Comparison of ENCODE assay signal across 9 mouse cellular contexts in genomic region chr13:112288225-112289178, GRCm38 (mm10). TPM values are rescaled to one million over a fixed set of nuclear protein-coding genes. Genes with fewer than 3 reads are reported as not detected.
DNase-seq lines count a peak whose midpoint lies in the region; ATAC-seq and TF ChIP-seq lines count a peak whose summit lies in the region.
"Had no signal": no experiment of that assay in that cellular context is flagged by ENCODE, and none has a peak within 500 bp of the region (broad histone marks: within the 10 kb centered on the region; RNA-seq: fewer than 3 reads in every experiment).

Ankrd55 (plus strand) TSS chr13:112288451.

- no peaks in the 10 kb centered on the region for H3K27me3 ChIP-seq in heart, embryonic 15.5 days
- no peaks in the 10 kb centered on the region for H3K27me3 ChIP-seq in kidney, postnatal 0 days (ENCODE audit: insufficient read depth, low read length)
- no peaks in the 10 kb centered on the region for H3K27me3 ChIP-seq in midbrain, postnatal 0 days (ENCODE audit: insufficient read depth, low read length)
- H3K27me3 ChIP-seq in stomach, embryonic 15.5 days (replicated peaks), result no peaks in the 10 kb centered on the region

- 10% methylated on average over 22 of the region's 22 CpGs for WGBS in heart, embryonic 15.5 days
- WGBS in kidney, postnatal 0 days, result 9% methylated on average over 22 of the region's 22 CpGs
- WGBS in midbrain, postnatal 0 days, result 12% methylated on average over 22 of the region's 22 CpGs
- WGBS in stomach, embryonic 15.5 days, result 15% methylated on average over 22 of the region's 22 CpGs

- peak within 1 kb of the TSS; percentile 64 for H3K4me2 ChIP-seq in heart, embryonic 15.5 days
- H3K4me2 ChIP-seq in kidney, postnatal 0 days (ENCODE audit: low read length), result peak within 1 kb of the TSS; percentile 55
- peak within 1 kb of the TSS; percentile 56 for H3K4me2 ChIP-seq in midbrain, postnatal 0 days (ENCODE audit: low read depth, low read length, poor library complexity, severe bottlenecking)
- peak within 1 kb of the TSS; percentile 60 for H3K4me2 ChIP-seq in stomach, embryonic 15.5 days

- H3K4me1 ChIP-seq in heart, embryonic 15.5 days (replicated peaks), result peaks cover 13% of the 10 kb centered on the region
- H3K4me1 ChIP-seq in kidney, postnatal 0 days (replicated peaks; ENCODE audit: insufficient read depth, low read length), result peaks cover 11% of the 10 kb centered on the region
- H3K4me1 ChIP-seq in midbrain, postnatal 0 days (ENCODE audit: insufficient read depth, low read length), result peaks cover 5% of the 10 kb centered on the region; the same call in 1 of the 2 replicates
- H3K4me1 ChIP-seq in stomach, embryonic 15.5 days, result peaks cover 8% of the 10 kb centered on the region; the same call in 1 of the 2 replicates

- peak within 1 kb of the TSS; percentile 31 for H3K4me3 ChIP-seq in heart, embryonic 15.5 days
- 0 out of 2 replicates have a peak within 1 kb of the TSS, but pooled peaks have one; percentile 17 for H3K4me3 ChIP-seq in kidney, postnatal 0 days (replicated peaks; ENCODE audit: low read depth, low read length)
- peak within 1 kb of the TSS; percentile 41 for H3K4me3 ChIP-seq in midbrain, postnatal 0 days (ENCODE audit: low read depth, low read length)
- H3K4me3 ChIP-seq in stomach, embryonic 15.5 days (replicated peaks), result no peak within 1 kb of the TSS; the same call in 1 of the 2 replicates
- H3K4me3 ChIP-seq: megakaryocyte, embryonic 14.5 days had no signal

- TF ChIP-seq CTCF in kidney, postnatal 0 days (IDR thresholded peaks at IDR 0.05; ENCODE audit: low read depth), result no peak
- no peak for TF ChIP-seq CTCF in midbrain, postnatal 0 days (IDR thresholded peaks at IDR 0.05)

- no peaks in the 10 kb centered on the region for H3K36me3 ChIP-seq in heart, embryonic 15.5 days
- H3K36me3 ChIP-seq in kidney, postnatal 0 days (ENCODE audit: insufficient read depth, low read length), result no peaks in the 10 kb centered on the region
- no peaks in the 10 kb centered on the region for H3K36me3 ChIP-seq in midbrain, postnatal 0 days (ENCODE audit: insufficient read depth, low read length)
- no peaks in the 10 kb centered on the region for H3K36me3 ChIP-seq in stomach, embryonic 15.5 days

- DNase-seq in gastrocnemius, postnatal 25 days, result peak; percentile 23
- no peak for DNase-seq in gastrocnemius, adult 8-10 months (ENCODE audit: low spot score in 2 of 2)
- peak; percentile 82 for DNase-seq in embryo, embryonic 11 days
- DNase-seq in kidney, postnatal 0 days (ENCODE audit: low spot score), result peak; percentile 74
- peak; percentile 31 for DNase-seq in liver
- peak; percentile 93 for DNase-seq in midbrain, postnatal 0 days (ENCODE audit: low spot score)

- ATAC-seq in heart, embryonic 15.5 days (replicated peaks; ENCODE audit: insufficient number of reproducible peaks, insufficient read depth, low FRiP score, low read depth), result peak; percentile 90
- ATAC-seq in kidney, postnatal 0 days (replicated peaks; ENCODE audit: low FRiP score, low read depth), result peak; percentile 84; the same call in 1 of the 2 replicates
- peak; percentile 93 for ATAC-seq in midbrain, postnatal 0 days (ENCODE audit: low FRiP score)
- ATAC-seq in stomach, embryonic 15.5 days (ENCODE audit: insufficient read depth, low FRiP score, low read depth), result peak; percentile 89

- H3K9me3 ChIP-seq in heart, embryonic 15.5 days (replicated peaks), result no peaks in the 10 kb centered on the region
- H3K9me3 ChIP-seq in kidney, postnatal 0 days (replicated peaks; ENCODE audit: low read length), result no peaks in the 10 kb centered on the region
- H3K9me3 ChIP-seq in midbrain, postnatal 0 days (ENCODE audit: low read length), result no peaks in the 10 kb centered on the region
- H3K9me3 ChIP-seq in stomach, embryonic 15.5 days, result no peaks in the 10 kb centered on the region

- peak within 1 kb of the TSS; percentile 39 for H3K27ac ChIP-seq in heart, embryonic 15.5 days
- no peak within 1 kb of the TSS for H3K27ac ChIP-seq in kidney, postnatal 0 days
- H3K27ac ChIP-seq in midbrain, postnatal 0 days (ENCODE audit: low read depth, low read length), result peak within 1 kb of the TSS; percentile 87
- 0 out of 2 replicates have a peak within 1 kb of the TSS, but pooled peaks have one; percentile 6 for H3K27ac ChIP-seq in stomach, embryonic 15.5 days

- no peak within 1 kb of the TSS for H3K9ac ChIP-seq in heart, embryonic 15.5 days
- 0 out of 2 replicates have a peak within 1 kb of the TSS, but pooled peaks have one; percentile 28 for H3K9ac ChIP-seq in kidney, postnatal 0 days (ENCODE audit: low read depth, low read length)
- peak within 1 kb of the TSS; percentile 62 for H3K9ac ChIP-seq in midbrain, postnatal 0 days (replicated peaks; ENCODE audit: low read length, poor library complexity, severe bottlenecking)
- H3K9ac ChIP-seq in stomach, embryonic 15.5 days, result no peak within 1 kb of the TSS

RNA-seq across cellular contexts. Expression of gene Ankrd55, which starts in this region (rescaled TPM):
- total RNA-seq in gastrocnemius, postnatal 25 days (2021), result not detected
- under 1 TPM in 1 of 4 experiments, not detected in 3; 0.11 TPM for total RNA-seq in gastrocnemius, adult 8-10 months (2022)
- 0.09 and 0.13 TPM in 2 replicates for polyA plus RNA-seq in heart, embryonic 15.5 days (2015; fragmentation: Nextera tagmentation; extraction: Ambion mirVana)
- 0.30 and 0.36 TPM in 2 replicates for polyA plus RNA-seq in kidney, postnatal 0 days (2015; fragmentation: Nextera tagmentation; extraction: Ambion mirVana)
- total RNA-seq in midbrain, postnatal 0 days (2014; rRNA removed), result 21.2 and 24.4 TPM in 2 replicates
- 10.2 and 11.7 TPM in 2 replicates for polyA plus RNA-seq in midbrain, postnatal 0 days (2015; fragmentation: Nextera tagmentation; extraction: Ambion mirVana)
- polyA plus RNA-seq in stomach, embryonic 15.5 days (2015; fragmentation: Nextera tagmentation; extraction: Ambion mirVana), result 0.24 and 0.37 TPM in 2 replicates

Comparison
In these comparisons a context has a peak if more than half of its experiments do, and no peak if none do; other contexts are left out.
1. RNA of gene Ankrd55 (total RNA-seq): 21.2 to 24.4 TPM in midbrain, postnatal 0 days; 0.11 TPM in gastrocnemius, adult 8-10 months and not detected in gastrocnemius, postnatal 25 days; every median in the first group is over 10 times any median in the second.
2. Peak in DNase-seq in gastrocnemius, postnatal 25 days; RNA of the gene not detected or under 1 TPM.
3. Peak in ATAC-seq, H3K4me3 ChIP-seq, H3K27ac ChIP-seq and H3K4me2 ChIP-seq in heart, embryonic 15.5 days; RNA of the gene not detected or under 1 TPM.
4. Peak in DNase-seq, ATAC-seq, H3K4me3 ChIP-seq, H3K9ac ChIP-seq and H3K4me2 ChIP-seq in kidney, postnatal 0 days; RNA of the gene not detected or under 1 TPM.
5. Peak in ATAC-seq, H3K27ac ChIP-seq and H3K4me2 ChIP-seq in stomach, embryonic 15.5 days; RNA of the gene not detected or under 1 TPM.
6. DNase-seq: peak in embryo, embryonic 11 days (single experiment), liver (single experiment) and midbrain, postnatal 0 days (single experiment); none in gastrocnemius, adult 8-10 months (0 of 2).
7. Peak in every context shown above with its lines, with median percentiles within 50 percentile points of each other: ATAC-seq and H3K4me2 ChIP-seq.